Mouse (Mus musculus): Measurements from ENCODE around the gene Eif2b4. TPM values are rescaled to one million over a fixed set of nuclear protein-coding genes. Genes with fewer than 3 reads are reported as not detected.

The Eif2b4 gene
- polyA plus RNA-seq, 1 experiment from 2014 or later: 41.2 TPM

DNA sequence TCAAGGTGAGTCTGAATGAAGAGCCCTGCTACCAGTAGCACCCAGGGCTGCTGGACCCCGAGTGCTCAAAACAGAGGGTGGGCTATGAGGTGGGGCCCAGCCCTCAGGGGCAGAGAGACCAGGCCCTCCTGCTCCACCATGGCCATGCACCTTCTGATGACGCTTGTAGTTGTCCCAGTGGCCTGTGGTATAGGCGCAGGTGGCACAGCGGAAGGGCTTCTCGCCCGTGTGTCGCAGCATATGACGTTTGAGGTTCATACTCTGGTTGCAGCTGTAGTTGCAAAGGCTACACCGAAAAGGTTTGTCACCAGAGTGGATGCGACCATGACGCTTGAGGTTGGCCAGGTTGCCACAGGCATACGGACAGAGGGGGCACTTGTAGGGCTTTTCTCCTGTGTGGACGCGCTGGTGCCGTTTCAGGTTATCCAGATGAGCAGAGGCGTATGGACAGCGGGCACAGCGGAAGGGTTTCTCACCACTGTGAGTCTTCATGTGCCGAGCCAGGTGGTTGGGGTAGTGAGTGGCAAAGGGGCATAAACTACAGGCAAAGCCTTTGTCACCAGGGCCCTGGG, 6.2 kb upstream of the Eif2b4 start:
- H3K4me1 ChIP-seq (replicated peaks): peaks cover 36% of the 10 kb centered on the region
- H3K4me3 ChIP-seq (replicated peaks): no peak overlapping the region
- H3K27me3 ChIP-seq: no peaks in the 10 kb centered on the region
- no peaks in the 10 kb centered on the region for H3K9me3 ChIP-seq (replicated peaks)
- no peak overlapping the region for H3K9ac ChIP-seq
- no peak for ATAC-seq (ENCODE audit: insufficient read depth)
- 84% methylated on average over 19 of the region's 19 CpGs for WGBS (ENCODE audit: insufficient replicate concordance)
- peaks cover 84% of the 10 kb centered on the region for H3K36me3 ChIP-seq (replicated peaks)
- H3K27ac ChIP-seq (replicated peaks): no peak overlapping the region
- no peak overlapping the region for H3K4me2 ChIP-seq

GRCm38 (mm10) chr5:31198616-31199320, 5.5 kb upstream of the Eif2b4 start:
- no peak overlapping the region for H3K4me2 ChIP-seq
- no peaks in the 10 kb centered on the region for H3K27me3 ChIP-seq
- no peak overlapping the region for H3K27ac ChIP-seq (replicated peaks)
- no peaks in the 10 kb centered on the region for H3K9me3 ChIP-seq (replicated peaks)
- no peak overlapping the region for H3K9ac ChIP-seq
- 82% methylated on average over 5 of the region's 5 CpGs for WGBS (ENCODE audit: insufficient replicate concordance)
- no peak for ATAC-seq (ENCODE audit: insufficient read depth)
- no peak overlapping the region for H3K4me3 ChIP-seq (replicated peaks)
- peaks cover 42% of the 10 kb centered on the region for H3K4me1 ChIP-seq (replicated peaks)
- H3K36me3 ChIP-seq (replicated peaks): peaks cover 80% of the 10 kb centered on the region

DNA sequence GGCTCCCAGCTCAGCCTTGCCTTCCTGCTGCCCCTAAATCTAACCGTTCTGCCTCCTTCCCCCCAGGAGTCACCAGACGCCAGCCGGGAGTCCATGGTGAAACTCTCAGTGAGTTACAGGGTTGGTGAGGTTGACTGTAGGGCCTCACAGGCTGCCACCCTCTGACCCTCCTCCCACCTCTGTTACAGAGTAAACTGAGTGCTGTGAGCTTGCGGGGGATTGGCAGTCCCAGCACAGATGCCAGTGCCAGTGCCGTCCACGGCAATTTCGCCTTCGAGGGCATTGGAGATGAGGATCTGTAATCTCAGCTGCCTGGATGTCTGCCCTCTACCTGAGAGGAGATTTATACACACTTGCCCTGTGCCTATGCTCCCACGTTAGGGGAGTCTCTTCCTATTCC, 4.9 kb upstream of the Eif2b4 start:
- ATAC-seq (ENCODE audit: insufficient read depth): no peak
- Histone ChIP-seq H3K36me3 (replicated peaks) (peaks cover 74% of the 10 kb centered on the region), H3K4me1 (replicated peaks) (peaks cover 42% of the 10 kb centered on the region)

DNA sequence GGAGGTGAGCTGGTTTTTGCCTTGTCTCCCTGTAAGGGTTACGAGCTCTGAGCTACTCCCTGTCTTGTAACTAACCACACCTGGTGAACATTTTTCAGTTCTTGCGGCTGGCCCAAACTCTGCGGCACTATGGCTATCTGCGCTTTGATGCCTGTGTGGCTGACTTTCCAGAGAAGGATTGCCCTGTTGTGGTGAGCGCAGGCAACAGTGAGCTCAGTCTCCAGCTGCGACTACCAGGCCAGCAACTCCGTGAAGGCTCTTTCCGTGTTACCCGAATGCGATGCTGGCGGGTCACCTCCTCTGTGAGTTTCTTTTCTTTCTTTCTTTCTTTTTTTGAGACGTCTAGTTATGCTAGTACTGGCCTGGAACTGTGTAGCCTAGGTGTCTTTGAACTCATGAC, 3.8 kb upstream of the Eif2b4 start:
- H3K4me2 ChIP-seq: no peak overlapping the region
- peaks cover 35% of the 10 kb centered on the region for H3K4me1 ChIP-seq (replicated peaks)
- no peaks in the 10 kb centered on the region for H3K9me3 ChIP-seq (replicated peaks)
- no peaks in the 10 kb centered on the region for H3K27me3 ChIP-seq
- H3K9ac ChIP-seq: no peak overlapping the region
- no peak overlapping the region for H3K27ac ChIP-seq (replicated peaks)
- no peak overlapping the region for H3K4me3 ChIP-seq (replicated peaks)
- WGBS (ENCODE audit: insufficient replicate concordance): 91% methylated on average over 12 of the region's 12 CpGs
- peaks cover 65% of the 10 kb centered on the region for H3K36me3 ChIP-seq (replicated peaks)
- no peak for ATAC-seq (ENCODE audit: insufficient read depth)

More for the DNA sequence above, 4.9 kb upstream of the Eif2b4 start:
- no peaks in the 10 kb centered on the region for H3K9me3 ChIP-seq (replicated peaks)
- no peak overlapping the region for H3K27ac ChIP-seq (replicated peaks)
- no peak overlapping the region for H3K4me2 ChIP-seq
- H3K27me3 ChIP-seq: no peaks in the 10 kb centered on the region
- H3K9ac ChIP-seq: no peak overlapping the region
- WGBS (ENCODE audit: insufficient replicate concordance): 78% methylated on average over 9 of the region's 9 CpGs
- no peak overlapping the region for H3K4me3 ChIP-seq (replicated peaks)

DNA sequence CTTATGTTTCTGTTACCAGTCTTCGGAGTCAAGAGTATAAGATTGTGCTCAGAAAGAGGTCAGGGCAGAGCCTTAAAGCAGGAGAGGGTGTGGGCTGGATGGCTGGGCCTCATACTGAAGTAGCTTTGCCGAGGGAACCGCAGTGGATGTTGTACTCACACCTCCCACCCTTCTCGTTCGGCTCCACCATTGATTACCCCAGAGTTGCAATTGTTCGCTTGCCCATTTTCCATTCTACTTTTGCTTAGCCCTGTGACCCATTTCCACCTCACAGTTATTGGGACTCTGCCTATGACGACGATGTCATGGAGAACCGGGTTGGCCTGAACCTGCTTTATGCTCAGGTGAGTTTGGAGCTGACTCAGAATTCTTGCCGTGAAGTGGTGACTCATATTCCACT, 3.0 kb upstream of the Eif2b4 start:
- no peaks in the 10 kb centered on the region for H3K27me3 ChIP-seq
- H3K9me3 ChIP-seq (replicated peaks): no peaks in the 10 kb centered on the region
- WGBS (ENCODE audit: insufficient replicate concordance): 85% methylated on average over 10 of the region's 10 CpGs
- no peak overlapping the region for H3K4me2 ChIP-seq
- H3K4me1 ChIP-seq (replicated peaks): peaks cover 38% of the 10 kb centered on the region
- no peak overlapping the region for H3K9ac ChIP-seq
- H3K27ac ChIP-seq (replicated peaks): no peak overlapping the region
- H3K36me3 ChIP-seq (replicated peaks): peaks cover 66% of the 10 kb centered on the region
- no peak for ATAC-seq (ENCODE audit: insufficient read depth)
- no peak overlapping the region for H3K4me3 ChIP-seq (replicated peaks)

GRCm38 (mm10) chr5:31195671-31196070, 2.4 kb upstream of the Eif2b4 start:
- peaks cover 35% of the 10 kb centered on the region for H3K4me1 ChIP-seq (replicated peaks)
- H3K27me3 ChIP-seq: no peaks in the 10 kb centered on the region
- H3K4me2 ChIP-seq: no peak overlapping the region
- no peak overlapping the region for H3K9ac ChIP-seq
- no peaks in the 10 kb centered on the region for H3K9me3 ChIP-seq (replicated peaks)
- no peak for ATAC-seq (ENCODE audit: insufficient read depth)
- no peak overlapping the region for H3K27ac ChIP-seq (replicated peaks)
- 79% methylated on average over 4 of the region's 4 CpGs for WGBS (ENCODE audit: insufficient replicate concordance)
- peaks cover 71% of the 10 kb centered on the region for H3K36me3 ChIP-seq (replicated peaks)
- no peak overlapping the region for H3K4me3 ChIP-seq (replicated peaks)

GRCm38 (mm10) chr5:31194486-31195485, 1.6 kb upstream of the Eif2b4 start:
- peak overlapping the region; percentile 85 for H3K9ac ChIP-seq
- peak overlapping the region; percentile 79 for H3K4me2 ChIP-seq
- H3K9me3 ChIP-seq (replicated peaks): no peaks in the 10 kb centered on the region
- 83% methylated on average over 16 of the region's 16 CpGs for WGBS (ENCODE audit: insufficient replicate concordance)
- 0 out of 2 replicates have a peak overlapping the region, but pooled peaks have one; percentile 91 for H3K27ac ChIP-seq (replicated peaks)
- no peaks in the 10 kb centered on the region for H3K27me3 ChIP-seq
- H3K36me3 ChIP-seq (replicated peaks): peaks cover 71% of the 10 kb centered on the region
- no peak for ATAC-seq (ENCODE audit: insufficient read depth)
- H3K4me1 ChIP-seq (replicated peaks): peaks cover 30% of the 10 kb centered on the region
- peak overlapping the region; percentile 84 for H3K4me3 ChIP-seq (replicated peaks)

DNA sequence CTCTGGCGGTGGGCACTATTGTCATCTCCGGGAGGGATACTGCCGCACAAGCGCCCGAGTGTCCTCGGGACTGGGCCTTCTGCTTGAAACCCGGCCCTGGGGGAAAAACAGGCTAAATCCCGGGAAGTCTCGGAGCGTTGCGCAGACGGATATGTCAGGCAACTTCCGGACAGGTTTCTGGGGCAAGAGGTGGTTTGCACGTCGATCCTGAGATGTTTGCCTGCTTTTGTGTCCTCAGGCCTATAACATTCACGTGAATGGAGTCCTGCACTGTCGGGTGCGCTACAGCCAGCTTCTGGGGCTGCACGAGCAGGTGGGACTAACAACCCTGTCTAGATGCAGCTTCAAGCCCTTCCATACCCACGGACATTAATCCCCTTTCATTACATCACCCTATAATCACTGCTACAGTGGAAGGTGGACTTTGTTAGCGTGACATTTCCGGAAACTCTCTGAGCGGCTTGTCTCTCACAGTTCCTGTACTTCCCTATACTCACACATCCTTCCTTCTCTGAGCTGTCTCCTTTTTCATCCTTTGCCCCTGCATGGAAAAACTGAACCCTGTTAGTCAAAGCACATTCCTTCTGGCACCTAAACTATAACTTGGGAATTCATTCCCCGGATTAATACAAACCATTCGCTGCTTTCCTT, 526 bp upstream of the Eif2b4 start:
- 5% methylated on average over 25 of the region's 25 CpGs for WGBS (ENCODE audit: insufficient replicate concordance)
- Histone ChIP-seq H3K4me3 (replicated peaks) (peak overlapping the region; percentile 84), H3K4me2 (peak overlapping the region; percentile 79), H3K36me3 (replicated peaks) (peaks cover 70% of the 10 kb centered on the region), H3K4me1 (replicated peaks) (peaks cover 30% of the 10 kb centered on the region), H3K27ac (replicated peaks) (peak overlapping the region; percentile 91), H3K9me3 (replicated peaks) (no peaks in the 10 kb centered on the region), H3K27me3 (no peaks in the 10 kb centered on the region), H3K9ac (peak overlapping the region; percentile 85)
- ATAC-seq (ENCODE audit: insufficient read depth): no peak

GRCm38 (mm10) chr5:31192045-31192938, 938 bp downstream of the Eif2b4 start:
- peak overlapping the region; percentile 91 for H3K27ac ChIP-seq (replicated peaks)
- 10% methylated on average over 42 of the region's 42 CpGs for WGBS (ENCODE audit: insufficient replicate concordance)
- H3K9ac ChIP-seq: peak overlapping the region; percentile 82
- H3K4me1 ChIP-seq (replicated peaks): peaks cover 24% of the 10 kb centered on the region
- peak overlapping the region; percentile 79 for H3K4me2 ChIP-seq
- no peaks in the 10 kb centered on the region for H3K9me3 ChIP-seq (replicated peaks)
- H3K27me3 ChIP-seq: no peaks in the 10 kb centered on the region
- peak; percentile 47 for ATAC-seq (ENCODE audit: insufficient read depth)
- H3K36me3 ChIP-seq (replicated peaks): peaks cover 70% of the 10 kb centered on the region
- H3K4me3 ChIP-seq (replicated peaks): peak overlapping the region; percentile 84

DNA sequence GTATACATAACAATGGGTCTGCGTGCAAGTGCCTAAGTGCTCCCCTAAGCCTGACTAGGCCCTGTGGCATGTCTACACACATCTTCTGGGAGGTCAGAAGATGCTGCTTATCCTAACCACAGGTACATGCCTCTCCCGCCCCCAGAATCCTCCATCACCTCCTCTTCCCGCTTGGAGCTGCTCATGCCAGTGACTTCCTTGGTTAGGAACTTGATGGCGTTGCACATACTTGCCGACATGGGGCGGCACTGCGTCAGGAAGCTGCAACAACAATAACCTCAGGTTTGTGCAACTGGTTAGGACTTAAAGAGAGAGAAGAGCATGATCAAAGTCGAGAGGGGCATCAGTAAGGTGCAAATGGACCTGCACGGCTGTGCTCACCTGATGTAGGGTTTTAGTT, 3.0 kb downstream of the Eif2b4 start:
- WGBS (ENCODE audit: insufficient replicate concordance): 83% methylated on average over 9 of the region's 9 CpGs
- no peak overlapping the region for H3K27ac ChIP-seq (replicated peaks)
- H3K9ac ChIP-seq: no peak overlapping the region
- H3K27me3 ChIP-seq: no peaks in the 10 kb centered on the region
- H3K4me3 ChIP-seq (replicated peaks): no peak overlapping the region
- peaks cover 27% of the 10 kb centered on the region for H3K4me1 ChIP-seq (replicated peaks)
- peaks cover 58% of the 10 kb centered on the region for H3K36me3 ChIP-seq (replicated peaks)
- H3K4me2 ChIP-seq: no peak overlapping the region
- H3K9me3 ChIP-seq (replicated peaks): no peaks in the 10 kb centered on the region
- ATAC-seq (ENCODE audit: insufficient read depth): no peak
